Mouse (Mus musculus): ENCODE results near the gene Acot6. TPM values are rescaled to one million over a fixed set of nuclear protein-coding genes. Genes with fewer than 3 reads are reported as not detected.
A peak's percentile ranks its signal among the peaks of the same experiment; 100 is the strongest.

Gene Acot6
- polyA plus RNA-seq, 1 experiment from 2014 or later = 1.2 TPM

DNA sequence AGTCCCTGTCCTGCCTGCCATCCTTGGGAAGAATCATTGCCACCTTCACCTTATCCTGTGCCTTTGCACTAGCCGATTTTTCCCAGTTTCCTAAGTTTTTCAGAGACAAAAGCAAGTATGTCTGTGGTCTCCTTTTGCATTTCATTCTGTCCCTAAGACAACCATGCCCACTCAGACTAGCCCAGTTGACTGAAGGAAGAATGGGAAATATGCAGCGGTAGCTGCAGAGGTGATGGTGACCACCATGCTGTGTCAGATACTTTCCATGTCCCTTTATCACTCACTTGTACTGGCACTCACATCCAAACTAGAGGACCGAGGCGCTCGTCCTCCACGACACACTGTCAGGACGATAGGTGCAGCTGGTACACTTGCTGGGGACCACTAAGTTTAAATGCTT, 36.7 kb downstream of the Acot6 start:
- H3K36me3 ChIP-seq = peaks cover 31% of the 10 kb centered on the region
- H3K27me3 ChIP-seq = no peaks in the 10 kb centered on the region
- H3K9ac ChIP-seq = no peak overlapping the region
- no peak overlapping the region for H3K4me2 ChIP-seq (replicated peaks)
- no peak overlapping the region for H3K27ac ChIP-seq
- H3K9me3 ChIP-seq = no peaks in the 10 kb centered on the region
- ATAC-seq (ENCODE audit: insufficient number of reproducible peaks, insufficient read depth, low FRiP score, low TSS enrichment) = no peak
- no peaks in the 10 kb centered on the region for H3K4me1 ChIP-seq
- 90% methylated on average over 7 of the region's 7 CpGs for WGBS
- H3K4me3 ChIP-seq = no peak overlapping the region

DNA sequence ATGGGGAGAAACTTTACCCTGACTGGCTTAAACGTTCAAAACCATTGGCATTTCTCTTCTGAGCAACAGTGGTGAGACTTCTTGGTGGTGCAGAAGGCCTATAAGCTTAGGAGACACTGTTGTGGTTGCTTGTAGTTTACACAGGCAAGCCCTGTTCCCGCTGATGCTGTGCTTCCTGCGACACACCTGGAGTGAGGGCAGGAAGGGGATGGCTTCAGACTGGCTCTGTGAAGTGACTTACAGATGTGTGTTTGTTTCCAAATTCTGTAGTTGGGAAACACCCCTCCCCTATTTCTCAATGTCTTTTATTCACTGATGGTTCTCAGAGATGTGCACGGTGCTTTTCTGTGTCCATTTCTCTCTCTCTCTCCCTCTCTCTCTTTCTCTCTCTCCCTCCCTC, 39.7 kb downstream of the Acot6 start:
- ATAC-seq (ENCODE audit: insufficient number of reproducible peaks, insufficient read depth, low FRiP score, low TSS enrichment) = no peak
- no peak overlapping the region for H3K9ac ChIP-seq
- peaks cover 30% of the 10 kb centered on the region for H3K36me3 ChIP-seq
- WGBS = 62% methylated on average over 4 of the region's 4 CpGs
- H3K27ac ChIP-seq = no peak overlapping the region
- no peaks in the 10 kb centered on the region for H3K27me3 ChIP-seq
- no peaks in the 10 kb centered on the region for H3K9me3 ChIP-seq
- H3K4me2 ChIP-seq (replicated peaks) = no peak overlapping the region
- H3K4me1 ChIP-seq = no peaks in the 10 kb centered on the region
- no peak overlapping the region for H3K4me3 ChIP-seq

DNA sequence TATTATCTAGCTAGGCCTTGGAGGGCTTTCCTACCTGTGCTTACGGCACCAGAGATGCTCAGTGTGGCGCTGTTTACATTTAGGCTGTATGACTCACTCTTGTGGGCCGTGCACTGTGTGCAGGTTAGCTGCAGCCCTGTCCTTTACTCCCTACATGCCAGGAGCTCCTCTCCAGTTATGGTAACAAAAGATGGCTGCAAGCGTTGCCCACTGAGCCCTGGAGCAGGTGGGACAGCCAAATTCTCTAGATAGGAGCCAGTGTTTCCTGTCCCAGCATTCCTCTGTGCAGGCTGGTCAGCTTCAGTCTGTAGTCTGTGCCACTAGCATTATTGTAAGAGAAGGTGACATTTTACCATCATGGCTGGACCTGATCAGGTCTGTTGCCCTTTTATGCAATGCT, 40.8 kb downstream of the Acot6 start:
- Histone ChIP-seq H3K27ac (no peak overlapping the region), H3K4me3 (no peak overlapping the region), H3K9me3 (no peaks in the 10 kb centered on the region), H3K27me3 (no peaks in the 10 kb centered on the region), H3K4me1 (no peaks in the 10 kb centered on the region), H3K36me3 (peaks cover 30% of the 10 kb centered on the region), H3K4me2 (replicated peaks) (no peak overlapping the region), H3K9ac (no peak overlapping the region)
- ATAC-seq (ENCODE audit: insufficient number of reproducible peaks, insufficient read depth, low FRiP score, low TSS enrichment) = no peak
- 81% methylated on average over 4 of the region's 4 CpGs for WGBS

DNA sequence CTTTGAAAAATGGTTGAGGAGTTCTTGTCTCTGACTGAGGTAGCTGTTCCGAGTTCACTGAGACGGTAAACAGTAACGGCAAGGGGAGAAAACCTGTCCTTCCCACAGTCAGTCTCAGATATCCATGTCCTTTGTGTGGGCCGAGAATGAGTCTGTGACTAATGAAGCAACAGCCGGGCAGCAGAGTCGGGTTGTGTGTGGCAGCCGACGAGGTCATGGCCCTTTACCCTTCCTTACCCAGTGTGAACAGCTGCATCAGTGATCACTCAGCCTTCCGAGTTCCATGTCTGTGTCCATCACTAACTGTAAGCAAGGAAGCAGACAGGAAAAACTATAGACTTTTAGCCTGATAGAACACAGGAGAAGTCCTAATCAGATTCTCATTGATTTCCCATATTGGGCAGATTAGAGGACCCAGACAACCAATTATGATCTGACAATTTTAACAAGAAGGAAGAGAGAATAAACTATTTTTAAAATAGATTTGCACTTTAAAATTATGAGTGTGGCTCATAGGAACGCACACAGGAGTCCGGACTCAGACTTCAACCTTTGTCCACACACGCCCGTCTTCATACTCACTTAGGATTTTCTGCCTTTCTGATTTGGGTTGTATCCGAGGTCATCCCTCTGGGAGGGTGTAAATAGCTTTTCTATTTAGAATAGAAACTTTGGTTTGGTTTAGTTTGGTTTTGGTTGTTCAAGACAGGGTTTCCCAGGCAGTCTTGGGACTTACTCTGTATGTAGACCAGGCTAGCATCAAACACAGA, 42.0 kb downstream of the Acot6 start:
- no peaks in the 10 kb centered on the region for H3K4me1 ChIP-seq
- H3K9ac ChIP-seq = no peak overlapping the region
- no peak overlapping the region for H3K27ac ChIP-seq
- WGBS = 52% methylated on average over 14 of the region's 14 CpGs
- peaks cover 19% of the 10 kb centered on the region for H3K36me3 ChIP-seq
- no peak overlapping the region for H3K4me2 ChIP-seq (replicated peaks)
- H3K27me3 ChIP-seq = no peaks in the 10 kb centered on the region
- no peak overlapping the region for H3K4me3 ChIP-seq
- no peak for ATAC-seq (ENCODE audit: insufficient number of reproducible peaks, insufficient read depth, low FRiP score, low TSS enrichment)
- H3K9me3 ChIP-seq = no peaks in the 10 kb centered on the region

DNA sequence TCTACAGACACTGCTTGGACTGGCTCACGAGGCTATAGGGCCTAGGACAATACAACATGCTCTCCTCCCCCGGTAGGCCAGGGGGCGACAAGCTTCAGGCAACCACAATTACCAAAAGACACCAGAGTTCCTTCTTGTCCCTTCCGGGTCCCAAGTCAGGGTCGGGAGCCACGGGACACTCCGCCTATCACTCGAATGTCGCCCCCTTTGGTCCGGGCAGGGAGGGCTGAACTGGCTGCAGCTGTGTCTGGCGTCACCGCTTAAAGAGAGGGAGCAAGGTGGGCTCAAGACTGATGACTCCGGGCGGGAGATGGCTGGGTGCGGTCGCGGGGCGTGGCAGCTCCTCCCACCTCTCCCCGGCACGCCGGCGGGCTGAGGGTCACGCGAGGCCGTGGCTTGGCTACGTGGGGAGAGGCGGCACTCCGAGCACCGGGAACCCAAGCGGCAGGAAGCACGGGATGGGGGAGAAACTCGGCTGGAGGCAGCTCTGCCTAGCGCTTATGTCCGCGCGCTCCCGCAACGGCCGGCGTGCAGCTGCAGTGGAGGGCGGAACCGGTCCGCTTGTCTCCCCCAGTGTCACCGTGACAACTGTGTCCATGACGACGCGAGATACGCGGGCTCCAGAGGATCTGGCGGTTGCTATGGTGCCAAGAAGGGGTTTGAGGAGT, 47.6 kb downstream of the Acot6 start, which contains the start of gene Pnma1:
Pnma1 (minus strand) TSS at position 536 of the 668 bp plus-strand sequence.
- Histone ChIP-seq H3K4me3 (peak within 1 kb of the TSS; percentile 50), H3K36me3 (peaks cover 21% of the 10 kb centered on the region), H3K27me3 (no peaks in the 10 kb centered on the region), H3K9me3 (no peaks in the 10 kb centered on the region), H3K4me1 (peaks cover 8% of the 10 kb centered on the region; the same call in 1 of the 2 replicates), H3K27ac (no peak within 1 kb of the TSS), H3K4me2 (replicated peaks) (peak within 1 kb of the TSS; percentile 97), H3K9ac (peak within 1 kb of the TSS; percentile 64)
- WGBS = 1% methylated on average over 50 of the region's 50 CpGs
- peak; percentile 79 for ATAC-seq (ENCODE audit: insufficient number of reproducible peaks, insufficient read depth, low FRiP score, low TSS enrichment)

DNA sequence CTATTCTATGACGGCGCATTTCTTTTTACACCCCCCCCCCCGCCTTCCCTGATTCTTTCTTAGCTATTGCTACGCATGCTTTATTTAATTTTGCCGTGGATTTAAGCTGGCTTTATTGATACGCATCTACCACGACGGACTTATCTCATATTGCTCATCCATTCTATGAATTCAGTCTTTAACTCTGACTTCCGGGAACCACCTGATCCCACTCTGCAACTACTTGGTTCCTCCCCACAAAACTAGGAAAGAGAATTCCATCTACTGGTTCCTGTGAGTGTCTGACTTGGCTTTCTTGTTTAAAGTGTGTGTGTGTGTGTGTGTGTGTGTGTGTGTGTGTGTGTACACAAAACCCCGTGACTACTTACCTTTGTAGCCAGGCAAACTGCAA, 48.2 kb downstream of the Acot6 start:
- H3K9ac ChIP-seq = no peak overlapping the region
- peak overlapping the region; percentile 97 for H3K4me2 ChIP-seq (replicated peaks)
- no peaks in the 10 kb centered on the region for H3K9me3 ChIP-seq
- H3K27ac ChIP-seq = no peak overlapping the region
- no peaks in the 10 kb centered on the region for H3K27me3 ChIP-seq
- ATAC-seq (ENCODE audit: insufficient number of reproducible peaks, insufficient read depth, low FRiP score, low TSS enrichment) = no peak
- peaks cover 8% of the 10 kb centered on the region; the same call in 1 of the 2 replicates for H3K4me1 ChIP-seq
- H3K36me3 ChIP-seq = peaks cover 25% of the 10 kb centered on the region
- H3K4me3 ChIP-seq = peak overlapping the region; percentile 50
- WGBS = 16% methylated on average over 10 of the region's 10 CpGs

DNA sequence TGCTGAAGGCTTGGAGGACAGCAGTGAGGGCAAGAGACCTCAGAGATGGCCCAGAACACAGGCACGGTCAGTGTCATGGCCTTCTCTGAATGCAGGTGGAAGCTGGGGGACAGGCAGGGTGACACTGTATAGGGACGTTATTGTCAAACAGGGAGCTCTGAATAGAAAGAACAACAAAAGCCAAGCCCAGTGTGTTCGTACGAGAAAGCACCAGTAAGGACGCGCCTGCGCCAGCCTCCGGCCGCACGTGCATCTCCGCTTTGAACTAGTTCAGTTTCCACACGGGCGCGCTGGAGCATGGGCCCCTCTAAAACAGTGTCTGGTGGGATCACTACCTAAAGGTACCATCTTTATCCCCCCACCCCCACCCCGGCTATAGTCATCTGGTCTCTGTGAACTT, 49.5 kb downstream of the Acot6 start:
- Histone ChIP-seq H3K36me3 (peaks cover 35% of the 10 kb centered on the region), H3K27me3 (no peaks in the 10 kb centered on the region), H3K4me1 (peaks cover 8% of the 10 kb centered on the region; the same call in 1 of the 2 replicates), H3K4me2 (replicated peaks) (no peak overlapping the region), H3K9me3 (no peaks in the 10 kb centered on the region), H3K9ac (no peak overlapping the region), H3K4me3 (no peak overlapping the region), H3K27ac (no peak overlapping the region)
- no peak for ATAC-seq (ENCODE audit: insufficient number of reproducible peaks, insufficient read depth, low FRiP score, low TSS enrichment)
- WGBS = 87% methylated on average over 15 of the region's 15 CpGs

DNA sequence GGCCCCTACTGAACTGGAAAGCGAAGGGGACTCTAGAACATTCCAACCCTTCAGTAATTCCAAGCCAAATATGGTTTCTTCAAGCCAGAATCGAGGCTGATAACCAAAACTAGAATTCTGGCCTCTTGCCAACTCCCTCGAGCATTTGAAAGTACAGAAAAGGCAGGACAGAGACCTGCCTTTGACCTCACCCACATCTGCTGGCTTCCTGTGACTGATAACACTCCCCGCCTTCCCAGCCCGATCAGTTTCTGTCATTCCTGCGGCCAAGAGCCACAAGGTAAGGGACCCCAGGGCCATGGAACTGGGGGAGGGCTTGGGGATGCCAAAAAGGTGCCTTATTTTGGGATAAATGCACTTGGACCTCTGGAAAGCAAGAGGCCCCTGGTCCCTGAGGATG, 50.5 kb downstream of the Acot6 start:
- H3K4me1 ChIP-seq = peaks cover 8% of the 10 kb centered on the region; the same call in 1 of the 2 replicates
- no peak overlapping the region for H3K4me3 ChIP-seq
- no peak overlapping the region for H3K4me2 ChIP-seq (replicated peaks)
- H3K9me3 ChIP-seq = no peaks in the 10 kb centered on the region
- WGBS = 61% methylated on average over 6 of the region's 6 CpGs
- no peaks in the 10 kb centered on the region for H3K27me3 ChIP-seq
- no peak overlapping the region for H3K27ac ChIP-seq
- H3K36me3 ChIP-seq = peaks cover 43% of the 10 kb centered on the region
- no peak overlapping the region for H3K9ac ChIP-seq
- no peak for ATAC-seq (ENCODE audit: insufficient number of reproducible peaks, insufficient read depth, low FRiP score, low TSS enrichment)

DNA sequence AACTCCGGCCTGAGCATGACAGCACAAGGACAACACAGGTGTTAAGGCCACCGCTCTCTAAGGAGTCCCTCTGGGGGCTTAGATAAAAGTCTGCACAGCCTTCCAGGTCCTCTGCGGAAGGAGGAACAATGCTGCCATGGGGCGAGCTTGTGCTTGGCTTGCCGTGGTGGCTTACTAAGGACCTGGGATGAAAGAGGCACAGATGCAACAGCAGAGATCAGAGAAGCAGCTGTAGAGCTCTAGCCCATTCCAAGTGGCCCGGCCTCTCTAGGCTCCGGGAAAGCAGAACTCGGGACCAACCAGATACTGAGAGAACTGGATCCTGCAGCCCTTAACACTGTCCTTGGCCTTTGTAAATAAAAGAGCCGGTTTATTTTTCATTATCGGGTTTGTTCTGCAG, 51.5 kb downstream of the Acot6 start:
- Histone ChIP-seq H3K27me3 (no peaks in the 10 kb centered on the region), H3K36me3 (peaks cover 53% of the 10 kb centered on the region), H3K4me1 (peaks cover 8% of the 10 kb centered on the region; the same call in 1 of the 2 replicates), H3K9me3 (no peaks in the 10 kb centered on the region), H3K9ac (no peak overlapping the region), H3K4me3 (no peak overlapping the region), H3K27ac (no peak overlapping the region), H3K4me2 (replicated peaks) (no peak overlapping the region)
- 90% methylated on average over 10 of the region's 10 CpGs for WGBS
- ATAC-seq (ENCODE audit: insufficient number of reproducible peaks, insufficient read depth, low FRiP score, low TSS enrichment) = no peak

DNA sequence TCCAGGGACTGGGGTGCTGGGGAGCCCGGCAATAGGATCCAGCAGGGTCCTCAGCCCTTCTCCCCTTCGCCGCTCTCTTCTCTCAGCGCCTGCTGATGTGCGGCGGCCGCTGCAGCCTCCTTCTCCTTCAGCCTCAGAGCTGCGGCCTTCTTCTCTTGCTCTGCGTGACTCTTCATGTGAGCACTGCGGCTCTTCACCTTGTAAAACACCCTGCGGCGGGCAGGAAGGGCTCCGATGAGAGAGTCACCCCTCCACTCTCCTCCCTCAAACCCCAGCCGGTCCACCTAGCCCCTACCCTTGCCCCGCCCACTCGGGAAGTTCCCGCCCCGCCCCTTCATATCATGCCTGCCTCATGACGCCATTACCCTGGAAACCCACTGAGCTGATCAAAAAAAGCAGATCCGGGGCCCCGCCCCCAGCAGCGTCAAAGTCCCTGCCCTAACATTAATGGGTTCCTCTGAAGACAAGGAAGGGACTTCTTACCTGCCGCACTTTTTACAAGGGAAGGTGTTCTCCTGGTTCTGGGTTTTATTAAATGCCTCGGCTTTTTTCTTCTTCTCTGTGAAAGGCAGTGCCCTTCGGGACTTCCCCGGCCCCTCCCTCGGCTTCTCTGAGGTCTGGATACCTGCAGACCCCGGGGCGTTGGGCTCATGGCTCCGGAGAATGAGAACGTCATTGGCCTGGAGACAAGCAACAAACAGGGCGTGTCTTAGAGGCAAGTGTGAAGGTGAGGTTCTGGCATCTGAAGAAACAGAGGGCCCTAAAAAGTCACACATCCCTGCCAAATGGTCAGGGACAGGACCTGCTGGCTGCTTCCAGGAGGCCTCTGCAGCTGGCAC, 52.1 kb downstream of the Acot6 start:
- H3K4me2 ChIP-seq (replicated peaks) = no peak overlapping the region
- no peak for ATAC-seq (ENCODE audit: insufficient number of reproducible peaks, insufficient read depth, low FRiP score, low TSS enrichment)
- no peak overlapping the region for H3K4me3 ChIP-seq
- H3K9ac ChIP-seq = no peak overlapping the region
- no peak overlapping the region for H3K27ac ChIP-seq
- H3K27me3 ChIP-seq = no peaks in the 10 kb centered on the region
- no peaks in the 10 kb centered on the region for H3K9me3 ChIP-seq
- peaks cover 8% of the 10 kb centered on the region; the same call in 1 of the 2 replicates for H3K4me1 ChIP-seq
- H3K36me3 ChIP-seq = peaks cover 55% of the 10 kb centered on the region
- WGBS = 79% methylated on average over 32 of the region's 32 CpGs

DNA sequence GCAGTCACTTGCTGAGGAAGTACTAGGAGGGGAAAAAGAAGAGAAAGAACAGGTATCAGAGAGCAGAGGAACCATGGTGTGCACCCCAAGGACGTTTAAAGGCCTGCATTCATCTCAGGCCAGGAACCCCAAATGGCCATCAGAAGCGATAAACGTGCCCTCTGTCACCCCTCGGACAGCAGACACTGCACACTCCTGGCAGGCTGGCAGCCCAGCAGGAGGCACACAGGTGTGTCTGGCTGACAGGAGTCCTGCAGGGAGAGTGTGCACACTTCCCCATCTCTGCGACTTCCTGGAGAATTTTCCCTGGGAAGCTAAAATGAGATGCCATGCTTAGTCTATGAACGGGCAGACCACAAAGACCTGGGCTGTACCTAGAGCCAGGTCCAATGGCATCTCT, 53.0 kb downstream of the Acot6 start:
- H3K27ac ChIP-seq = no peak overlapping the region
- peaks cover 63% of the 10 kb centered on the region for H3K36me3 ChIP-seq
- H3K4me1 ChIP-seq = peaks cover 2% of the 10 kb centered on the region; the same call in 1 of the 2 replicates
- no peak overlapping the region for H3K4me3 ChIP-seq
- no peaks in the 10 kb centered on the region for H3K9me3 ChIP-seq
- no peaks in the 10 kb centered on the region for H3K27me3 ChIP-seq
- ATAC-seq (ENCODE audit: insufficient number of reproducible peaks, insufficient read depth, low FRiP score, low TSS enrichment) = no peak
- no peak overlapping the region for H3K9ac ChIP-seq
- 78% methylated on average over 6 of the region's 6 CpGs for WGBS
- H3K4me2 ChIP-seq (replicated peaks) = no peak overlapping the region
